Mouse (Mus musculus) adrenal gland (tissue): ENCODE results near the gene Prkce.
"Not testable (repeated sequence)": the region's sequence is repeated elsewhere in the genome, so short reads cannot be mapped to it uniquely, and the experiment has no call there.

Source experiments
- intact Hi-C: fragments of 180-260 bp; cut with DNase I; formaldehyde crosslinking; loops from one replicate; pipeline ENCODE4 v1.15.1; 2025

Gene Prkce

GRCm38 (mm10) chr17:86467291-86467898 is 299.8 kb downstream of the Prkce start:
- intact Hi-C loops = no loop called here

- intact Hi-C loops = no loop called here
Observed at GRCm38 (mm10) chr17:86467967-86468366, 300.4 kb downstream of the Prkce start.

- intact Hi-C loops = no loop called here
Observed at GRCm38 (mm10) chr17:86470160-86470559, 302.6 kb downstream of the Prkce start.

DNA sequence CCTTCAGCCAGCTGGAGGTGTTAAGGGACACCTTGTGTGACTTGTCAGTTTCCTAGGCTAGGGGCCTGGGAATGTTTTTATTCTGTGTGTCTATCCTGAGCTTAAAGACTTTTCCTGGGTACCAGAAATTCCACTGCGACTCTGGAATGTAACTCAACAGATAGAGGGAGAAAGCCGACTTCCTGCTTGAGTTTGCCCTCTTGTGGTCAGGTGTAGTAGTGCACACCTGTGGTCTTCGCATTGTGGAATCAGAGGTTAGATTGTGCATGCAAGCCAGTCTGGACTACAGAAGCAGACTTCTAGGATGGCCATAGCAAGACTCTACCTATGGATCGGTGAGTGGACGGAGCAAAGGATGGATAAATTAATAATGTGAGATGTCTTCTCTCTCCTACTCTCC is 304.1 kb downstream of the Prkce start:
- intact Hi-C loops = no loop called here

DNA sequence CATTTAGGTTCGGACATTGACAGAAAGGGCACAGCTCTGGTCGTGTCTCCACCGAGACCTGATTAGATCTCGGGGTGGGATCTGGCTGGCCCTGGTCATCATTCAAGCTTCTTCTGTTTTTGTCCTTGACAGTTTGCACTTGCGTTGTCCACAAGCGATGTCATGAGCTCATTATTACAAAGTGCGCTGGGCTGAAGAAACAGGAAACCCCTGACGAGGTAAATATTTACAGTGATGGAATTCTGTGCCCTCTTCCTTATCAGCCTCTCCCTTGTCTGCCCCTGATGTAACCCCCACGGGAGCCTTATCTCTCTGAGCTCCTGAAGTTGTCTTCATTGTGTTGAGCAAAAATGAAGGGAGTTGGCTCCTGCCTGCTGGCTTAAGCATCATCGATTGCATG is 309.1 kb downstream of the Prkce start:
- intact Hi-C loops = no loop called here

DNA sequence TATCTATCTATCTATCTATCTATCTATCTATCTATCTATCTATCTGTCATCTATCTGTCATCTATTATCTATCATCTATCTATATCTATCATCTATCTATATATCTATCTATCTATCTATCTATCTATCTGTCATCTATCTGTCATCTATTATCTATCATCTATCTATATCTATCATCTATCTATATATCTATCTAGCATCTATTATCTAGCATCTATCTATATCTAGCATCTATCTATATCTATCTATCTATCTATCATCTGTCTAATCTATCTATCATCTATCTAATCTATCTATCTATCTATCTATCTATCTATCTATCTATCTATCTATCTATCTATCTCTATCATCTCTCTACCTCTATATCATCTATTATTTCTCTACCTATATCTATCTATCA is 309.8 kb downstream of the Prkce start:
- intact Hi-C loops = not testable (repeated sequence)

DNA sequence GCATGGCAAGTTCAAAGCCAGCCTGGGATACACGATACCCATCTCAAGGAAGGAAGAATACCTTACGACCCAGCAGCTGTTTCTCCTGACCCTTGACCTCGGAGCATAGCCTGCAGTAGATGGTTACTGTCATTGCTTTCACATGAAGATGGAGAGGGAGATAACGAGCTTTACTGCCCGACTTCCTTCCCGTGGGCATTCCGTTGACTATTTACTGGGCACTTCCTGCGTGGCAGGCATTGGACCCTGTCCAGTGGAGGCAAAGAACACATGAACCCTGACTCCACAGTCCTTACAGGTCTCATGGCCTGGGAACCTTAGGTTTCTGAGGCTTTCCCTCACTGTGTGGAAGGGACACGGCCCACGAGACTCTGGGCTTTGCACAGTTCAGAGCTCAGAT is 311.8 kb downstream of the Prkce start:
- intact Hi-C loops = no loop called here

GRCm38 (mm10) chr17:86482675-86483074 is 315.1 kb downstream of the Prkce start:
- intact Hi-C loops = loop anchor here (5.0 kb wide), 1 partner anchor 330 kb away; no protein-coding TSS in a partner anchor

DNA sequence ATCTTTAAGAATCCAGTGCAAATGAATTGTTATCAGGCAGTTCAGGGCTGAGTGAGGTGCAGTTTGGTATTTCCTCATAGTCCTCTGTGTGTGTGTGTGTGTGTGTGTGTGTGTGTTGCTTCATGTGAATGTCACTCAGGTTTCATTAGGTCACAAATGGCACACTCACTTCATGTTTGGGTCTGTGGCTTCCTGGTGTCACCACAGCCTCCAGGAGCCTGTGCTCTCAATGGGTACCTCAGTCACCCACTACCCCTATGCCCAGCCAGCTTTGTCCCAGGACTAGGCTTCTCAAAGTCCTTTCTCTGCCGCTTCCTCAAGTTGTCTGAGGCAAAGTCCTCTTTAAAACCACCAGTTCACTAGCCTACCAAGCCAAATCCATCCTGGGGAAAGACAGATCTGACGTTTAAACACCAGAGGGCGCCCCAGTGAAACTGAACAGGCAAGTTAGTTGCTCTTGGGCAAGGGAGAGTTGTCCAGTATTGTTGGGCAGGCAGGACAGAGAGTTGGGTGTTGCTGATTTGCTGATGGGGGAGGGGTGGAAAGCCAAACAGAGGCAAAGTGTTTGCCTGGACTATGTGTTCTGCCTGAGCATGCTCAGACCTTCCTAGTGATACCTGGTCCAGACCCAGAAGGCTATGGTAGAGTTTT is 316.6 kb downstream of the Prkce start:
- intact Hi-C loops = loop anchor here (2.0 to 5.0 kb wide), 2 partner anchors 328 to 423 kb away; no protein-coding TSS in a partner anchor

- intact Hi-C loops = no loop called here
Observed at GRCm38 (mm10) chr17:86486657-86487056, 319.1 kb downstream of the Prkce start.

DNA sequence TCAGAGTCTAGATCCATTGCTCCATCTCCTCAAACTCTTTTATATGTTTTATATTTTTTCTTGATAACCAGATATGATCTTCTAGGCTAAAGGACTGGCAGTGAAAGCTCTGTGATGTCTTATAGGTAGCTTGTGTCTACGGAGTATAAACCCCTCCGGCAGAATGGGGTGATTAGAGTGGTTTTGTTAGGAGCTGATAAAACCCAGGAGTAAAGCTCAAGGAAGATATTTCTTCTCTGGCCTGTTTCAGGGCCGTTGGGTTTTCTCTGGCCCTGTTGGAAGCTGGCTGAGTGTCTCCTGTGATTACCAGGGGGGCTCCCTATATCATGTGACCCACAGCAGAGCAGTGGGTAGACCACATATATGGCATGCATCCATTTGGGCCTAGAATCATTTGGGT is 319.9 kb downstream of the Prkce start:
- intact Hi-C loops = no loop called here

DNA sequence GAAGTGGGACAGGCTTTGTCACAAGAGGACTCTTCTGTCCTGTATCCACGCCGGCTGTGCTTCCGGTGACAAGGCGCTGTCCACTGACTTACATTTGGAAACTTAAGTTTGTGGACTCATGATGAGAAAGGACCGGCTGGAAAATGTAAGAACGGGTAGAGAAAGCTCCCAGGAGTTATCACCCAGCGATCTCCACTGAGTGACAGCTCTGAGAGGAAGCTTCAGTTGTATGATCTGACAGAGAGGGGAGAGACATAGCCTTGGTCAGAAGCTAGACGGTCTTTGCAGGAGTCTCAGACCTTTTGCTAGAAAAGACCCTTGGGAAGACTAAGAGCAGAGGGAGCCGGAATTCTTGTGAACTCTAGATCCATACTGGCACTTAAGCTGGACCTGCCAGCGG is 322.2 kb downstream of the Prkce start:
- intact Hi-C loops = loop anchor here (10.0 kb wide), 1 partner anchor 755 kb away; no protein-coding TSS in a partner anchor

- intact Hi-C loops = loop anchor here (10.0 kb wide), 1 partner anchor 752 kb away; no protein-coding TSS in a partner anchor
Observed at GRCm38 (mm10) chr17:86492376-86492775, 324.8 kb downstream of the Prkce start.

- intact Hi-C loops = loop anchor here (10.0 kb wide), 1 partner anchor 751 kb away; no protein-coding TSS in a partner anchor
Observed at GRCm38 (mm10) chr17:86493891-86494420, 326.4 kb downstream of the Prkce start.

DNA sequence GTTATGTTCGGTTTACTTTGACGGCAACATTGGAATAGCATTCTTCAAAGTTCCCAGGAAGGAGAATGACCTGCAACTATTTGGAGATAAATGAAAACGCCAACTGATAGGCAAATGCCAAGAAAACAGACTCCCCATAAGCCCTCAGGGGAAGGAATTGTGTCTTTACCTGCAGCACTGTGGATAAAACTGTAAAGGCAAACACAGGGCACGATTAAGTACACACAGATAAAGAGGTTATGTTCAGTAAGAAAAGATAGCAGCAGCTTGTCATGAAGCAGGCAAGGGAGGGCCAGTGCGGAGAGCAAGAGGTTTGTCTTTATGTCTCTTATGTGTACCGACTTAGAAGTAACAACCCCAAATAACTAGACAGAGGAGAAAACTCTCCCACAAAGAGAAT is 326.9 kb downstream of the Prkce start:
- intact Hi-C loops = loop anchor here (10.0 kb wide), 1 partner anchor 750 kb away; no protein-coding TSS in a partner anchor

DNA sequence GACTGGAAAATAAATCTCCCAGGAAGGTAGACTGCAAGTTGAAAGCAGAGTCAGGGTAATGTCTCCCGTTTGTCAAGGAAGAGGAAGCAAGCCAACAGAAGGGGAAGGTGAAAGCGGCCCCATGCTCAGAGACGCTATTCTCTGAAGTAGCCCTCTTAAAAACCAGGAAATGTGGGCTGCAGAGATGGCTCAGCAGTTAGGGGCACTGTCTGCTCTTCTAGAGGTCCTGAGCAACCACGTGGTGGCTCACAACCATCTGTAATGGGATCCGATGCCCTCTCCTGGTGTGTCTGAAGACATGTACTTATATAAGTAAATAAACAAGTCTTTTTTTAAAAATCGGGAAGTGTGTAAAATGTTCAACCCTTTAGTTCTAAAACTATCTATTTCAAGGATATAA is 327.3 kb downstream of the Prkce start:
- intact Hi-C loops = loop anchor here (5.0 to 10.0 kb wide), 2 partner anchors 317 to 750 kb away; no protein-coding TSS in a partner anchor

GRCm38 (mm10) chr17:86496123-86496771 is 328.7 kb downstream of the Prkce start:
- intact Hi-C loops = loop anchor here (5.0 to 10.0 kb wide), 2 partner anchors 316 to 749 kb away; no protein-coding TSS in a partner anchor

GRCm38 (mm10) chr17:86497302-86497701 is 329.7 kb downstream of the Prkce start:
- intact Hi-C loops = loop anchor here (5.0 to 10.0 kb wide), 2 partner anchors 315 to 747 kb away; no protein-coding TSS in a partner anchor

- intact Hi-C loops = loop anchor here (5.0 to 10.0 kb wide), 2 partner anchors 313 to 745 kb away; no protein-coding TSS in a partner anchor
Observed at GRCm38 (mm10) chr17:86499359-86500045, 331.9 kb downstream of the Prkce start.

- intact Hi-C loops = no loop called here
Observed at GRCm38 (mm10) chr17:86501393-86501792, 333.8 kb downstream of the Prkce start.
